Mouse (Mus musculus) brain, embryonic 14.5 days (tissue): ENCODE results near the gene Csrnp3.

Experiments
- CTCF ChIP-seq: fragments of 200-500 bp; IDR thresholded peaks from 2 replicates; pipeline ENCODE4 v1.5.1; 2012; ENCODE audit warnings: inconsistent platforms, mild to moderate bottlenecking, moderate library complexity, borderline replicate concordance; ENCODE audit not compliant: insufficient read depth, insufficient read length; ENCODE audit errors: extremely low read depth
- POLR2A ChIP-seq: fragments of 200-500 bp; IDR thresholded peaks from 2 replicates; pipeline ENCODE4 v1.6.1; 2012; ENCODE audit warnings: mild to moderate bottlenecking, inconsistent platforms, borderline replicate concordance; ENCODE audit not compliant: poor library complexity, insufficient read depth, insufficient read length, severe bottlenecking; ENCODE audit errors: extremely low read depth

- TF ChIP-seq CTCF (no peak), POLR2A (no peak)
Observed at GRCm38 (mm10) chr2:66069454-66069853, 223.9 kb downstream of the Csrnp3 start.
